Mouse (Mus musculus): Measurements from ENCODE around the gene Enox1. TPM values are rescaled to one million over a fixed set of nuclear protein-coding genes. Genes with fewer than 3 reads are reported as not detected.

Gene Enox1
- polyA plus RNA-seq, 1 experiment: not detected

- Histone ChIP-seq H3K36me3 (ENCODE audit: control insufficient read depth) (no peaks in the 10 kb centered on the region), H3K4me3 (replicated peaks) (no peak overlapping the region), H3K9me3 (ENCODE audit: control insufficient read depth, low read length) (peaks cover 2% of the 10 kb centered on the region; the same call in 1 of the 2 replicates), H3K4me1 (ENCODE audit: control insufficient read depth) (no peaks in the 10 kb centered on the region), H3K27me3 (ENCODE audit: control insufficient read depth) (no peaks in the 10 kb centered on the region)
- TF ChIP-seq GATA1 (IDR thresholded peaks at IDR 0.05; ENCODE audit: low read length) (no peak), TAL1 (IDR thresholded peaks at IDR 0.05; ENCODE audit: low read length) (no peak)
Observed at GRCm38 (mm10) chr14:77183491-77183890, 26.9 kb downstream of the Enox1 start.

- Histone ChIP-seq H3K27me3 (ENCODE audit: control insufficient read depth) (no peaks in the 10 kb centered on the region), H3K4me3 (replicated peaks) (no peak overlapping the region), H3K36me3 (ENCODE audit: control insufficient read depth) (no peaks in the 10 kb centered on the region), H3K9me3 (ENCODE audit: control insufficient read depth, low read length) (no peaks in the 10 kb centered on the region; the same call in 1 of the 2 replicates), H3K4me1 (ENCODE audit: control insufficient read depth) (no peaks in the 10 kb centered on the region)
- TF ChIP-seq TAL1 (IDR thresholded peaks at IDR 0.05; ENCODE audit: low read length): no peak
- TF ChIP-seq GATA1 (IDR thresholded peaks at IDR 0.05; ENCODE audit: low read length): no peak
Observed at GRCm38 (mm10) chr14:77190158-77190557, 33.6 kb downstream of the Enox1 start.

GRCm38 (mm10) chr14:77195314-77196020 is 38.9 kb downstream of the Enox1 start:
- no peak for TF ChIP-seq TAL1 (IDR thresholded peaks at IDR 0.05; ENCODE audit: low read length)
- no peak for TF ChIP-seq GATA1 (IDR thresholded peaks at IDR 0.05; ENCODE audit: low read length)
- Histone ChIP-seq H3K27me3 (ENCODE audit: control insufficient read depth) (no peaks in the 10 kb centered on the region), H3K4me3 (replicated peaks) (no peak overlapping the region), H3K36me3 (ENCODE audit: control insufficient read depth) (no peaks in the 10 kb centered on the region), H3K4me1 (ENCODE audit: control insufficient read depth) (no peaks in the 10 kb centered on the region), H3K9me3 (ENCODE audit: control insufficient read depth, low read length) (no peaks in the 10 kb centered on the region; the same call in 1 of the 2 replicates)

GRCm38 (mm10) chr14:77196246-77196645 is 39.7 kb downstream of the Enox1 start:
- Histone ChIP-seq H3K9me3 (ENCODE audit: control insufficient read depth, low read length) (no peaks in the 10 kb centered on the region; the same call in 1 of the 2 replicates), H3K27me3 (ENCODE audit: control insufficient read depth) (no peaks in the 10 kb centered on the region), H3K4me3 (replicated peaks) (no peak overlapping the region), H3K4me1 (ENCODE audit: control insufficient read depth) (no peaks in the 10 kb centered on the region), H3K36me3 (ENCODE audit: control insufficient read depth) (no peaks in the 10 kb centered on the region)
- TF ChIP-seq GATA1 (IDR thresholded peaks at IDR 0.05; ENCODE audit: low read length) (no peak), TAL1 (IDR thresholded peaks at IDR 0.05; ENCODE audit: low read length) (no peak)

GRCm38 (mm10) chr14:77197414-77197915 is 40.9 kb downstream of the Enox1 start:
- Histone ChIP-seq H3K27me3 (ENCODE audit: control insufficient read depth) (no peaks in the 10 kb centered on the region), H3K9me3 (ENCODE audit: control insufficient read depth, low read length) (no peaks in the 10 kb centered on the region; the same call in 1 of the 2 replicates), H3K4me3 (replicated peaks) (no peak overlapping the region), H3K4me1 (ENCODE audit: control insufficient read depth) (no peaks in the 10 kb centered on the region), H3K36me3 (ENCODE audit: control insufficient read depth) (no peaks in the 10 kb centered on the region)
- TF ChIP-seq TAL1 (IDR thresholded peaks at IDR 0.05; ENCODE audit: low read length) (no peak), GATA1 (IDR thresholded peaks at IDR 0.05; ENCODE audit: low read length) (no peak)

GRCm38 (mm10) chr14:77210889-77211288 is 54.3 kb downstream of the Enox1 start:
- TF ChIP-seq TAL1 (IDR thresholded peaks at IDR 0.05; ENCODE audit: low read length) (no peak), GATA1 (IDR thresholded peaks at IDR 0.05; ENCODE audit: low read length) (no peak)
- Histone ChIP-seq H3K36me3 (ENCODE audit: control insufficient read depth) (no peaks in the 10 kb centered on the region), H3K27me3 (ENCODE audit: control insufficient read depth) (no peaks in the 10 kb centered on the region), H3K4me3 (replicated peaks) (no peak overlapping the region), H3K9me3 (ENCODE audit: control insufficient read depth, low read length) (peaks cover 3% of the 10 kb centered on the region; the same call in 1 of the 2 replicates), H3K4me1 (ENCODE audit: control insufficient read depth) (no peaks in the 10 kb centered on the region)

GRCm38 (mm10) chr14:77213210-77213609 is 56.6 kb downstream of the Enox1 start:
- no peak for TF ChIP-seq GATA1 (IDR thresholded peaks at IDR 0.05; ENCODE audit: low read length)
- no peak for TF ChIP-seq TAL1 (IDR thresholded peaks at IDR 0.05; ENCODE audit: low read length)
- Histone ChIP-seq H3K4me3 (replicated peaks) (no peak overlapping the region), H3K36me3 (ENCODE audit: control insufficient read depth) (no peaks in the 10 kb centered on the region), H3K27me3 (ENCODE audit: control insufficient read depth) (no peaks in the 10 kb centered on the region), H3K4me1 (ENCODE audit: control insufficient read depth) (no peaks in the 10 kb centered on the region), H3K9me3 (ENCODE audit: control insufficient read depth, low read length) (peaks cover 3% of the 10 kb centered on the region; the same call in 1 of the 2 replicates)

GRCm38 (mm10) chr14:77214848-77215247 is 58.3 kb downstream of the Enox1 start:
- no peaks in the 10 kb centered on the region for H3K27me3 ChIP-seq (ENCODE audit: control insufficient read depth)
- TF ChIP-seq TAL1 (IDR thresholded peaks at IDR 0.05; ENCODE audit: low read length) (no peak), GATA1 (IDR thresholded peaks at IDR 0.05; ENCODE audit: low read length) (no peak)
- no peak overlapping the region for H3K4me3 ChIP-seq (replicated peaks)
- no peaks in the 10 kb centered on the region for H3K4me1 ChIP-seq (ENCODE audit: control insufficient read depth)
- H3K9me3 ChIP-seq (ENCODE audit: control insufficient read depth, low read length): peaks cover 3% of the 10 kb centered on the region; the same call in 1 of the 2 replicates
- no peaks in the 10 kb centered on the region for H3K36me3 ChIP-seq (ENCODE audit: control insufficient read depth)

GRCm38 (mm10) chr14:77225346-77225745 is 68.8 kb downstream of the Enox1 start:
- TF ChIP-seq GATA1 (IDR thresholded peaks at IDR 0.05; ENCODE audit: low read length) (no peak), TAL1 (IDR thresholded peaks at IDR 0.05; ENCODE audit: low read length) (no peak)
- Histone ChIP-seq H3K27me3 (ENCODE audit: control insufficient read depth) (no peaks in the 10 kb centered on the region), H3K4me1 (ENCODE audit: control insufficient read depth) (no peaks in the 10 kb centered on the region), H3K9me3 (ENCODE audit: control insufficient read depth, low read length) (no peaks in the 10 kb centered on the region), H3K36me3 (ENCODE audit: control insufficient read depth) (no peaks in the 10 kb centered on the region), H3K4me3 (replicated peaks) (no peak overlapping the region)
